Mouse (Mus musculus) 416B (cell line): Measurements from ENCODE around the gene Ndufs5.
A peak's percentile ranks its signal among the peaks of the same experiment; 100 is the strongest.

Experiments
- DNase-seq: peaks from one replicate; pipeline ENCODE4 v3.0.0; 2011; ENCODE audit warnings: low read depth

Ndufs5 gene

DNA sequence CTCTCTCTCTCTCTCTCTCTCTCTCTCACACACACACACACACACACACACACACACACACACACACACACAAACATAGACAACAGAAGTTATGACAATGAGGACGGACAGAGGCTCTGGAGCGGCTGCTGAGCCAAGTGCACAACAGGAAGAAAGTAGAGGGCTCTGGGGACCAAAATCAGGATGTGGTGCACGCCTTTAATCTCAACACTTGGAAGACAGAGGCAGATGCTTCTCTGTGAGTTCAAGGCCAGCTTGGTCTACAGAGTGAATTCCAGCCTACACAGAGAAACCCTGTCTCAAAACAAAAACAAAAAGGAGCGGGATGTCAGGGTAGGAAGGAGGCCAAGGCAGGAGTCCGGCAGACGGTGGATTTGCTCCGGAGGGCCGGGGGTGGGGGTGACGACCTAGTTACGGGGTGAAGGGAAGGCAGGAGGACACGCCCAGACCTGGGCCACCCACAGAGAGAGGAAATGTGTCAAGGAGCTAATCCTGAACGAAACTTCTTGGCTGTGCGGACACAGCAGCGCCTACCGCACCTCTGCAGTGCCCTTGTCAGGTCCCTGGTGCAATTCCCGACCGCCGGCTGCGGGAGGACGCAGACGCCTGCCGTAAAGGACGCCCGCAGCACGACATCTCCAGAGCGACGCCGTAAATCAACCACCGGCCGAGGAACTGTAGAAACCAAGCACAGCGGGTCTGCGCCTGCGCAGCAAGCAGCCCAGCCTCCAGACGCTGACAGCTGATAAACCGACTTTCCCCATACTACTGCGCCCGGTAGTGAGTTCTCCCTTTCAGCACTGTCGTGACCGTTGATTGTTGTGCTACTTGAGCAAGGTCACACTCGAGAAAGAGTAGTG is at the start of gene Ndufs5:
Gene Ndufs5, minus strand, starts transcription at position 629 of the 860 bp plus-strand sequence.
- DNase-seq, result peak; percentile 98

GRCm38 (mm10) chr4:123765071-123765470 is 47.1 kb upstream of the Ndufs5 start:
- no peak for DNase-seq

DNA sequence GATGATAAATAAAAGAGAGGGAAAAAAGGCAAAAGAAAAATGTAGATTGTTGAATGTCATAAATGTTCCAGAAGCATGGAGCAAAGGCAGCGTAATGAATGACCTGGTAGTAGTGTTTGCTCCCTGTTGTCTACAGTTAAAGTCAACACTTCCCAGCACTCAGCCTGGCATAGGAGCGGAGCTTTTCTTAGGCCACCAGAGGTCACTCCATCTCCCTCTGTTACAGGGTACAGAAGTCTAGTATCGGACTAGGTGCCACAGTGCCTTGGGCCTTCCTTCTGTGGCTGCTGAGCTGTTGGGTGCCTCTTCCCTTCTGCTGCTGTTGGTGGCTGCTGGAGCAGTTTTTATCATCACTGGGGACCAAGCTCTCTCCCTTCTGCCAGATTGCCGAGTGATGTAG is 40.3 kb upstream of the Ndufs5 start:
- peak; percentile 46 for DNase-seq

- peak; percentile 74 for DNase-seq
Observed at GRCm38 (mm10) chr4:123750707-123751312, 32.8 kb upstream of the Ndufs5 start.

DNA sequence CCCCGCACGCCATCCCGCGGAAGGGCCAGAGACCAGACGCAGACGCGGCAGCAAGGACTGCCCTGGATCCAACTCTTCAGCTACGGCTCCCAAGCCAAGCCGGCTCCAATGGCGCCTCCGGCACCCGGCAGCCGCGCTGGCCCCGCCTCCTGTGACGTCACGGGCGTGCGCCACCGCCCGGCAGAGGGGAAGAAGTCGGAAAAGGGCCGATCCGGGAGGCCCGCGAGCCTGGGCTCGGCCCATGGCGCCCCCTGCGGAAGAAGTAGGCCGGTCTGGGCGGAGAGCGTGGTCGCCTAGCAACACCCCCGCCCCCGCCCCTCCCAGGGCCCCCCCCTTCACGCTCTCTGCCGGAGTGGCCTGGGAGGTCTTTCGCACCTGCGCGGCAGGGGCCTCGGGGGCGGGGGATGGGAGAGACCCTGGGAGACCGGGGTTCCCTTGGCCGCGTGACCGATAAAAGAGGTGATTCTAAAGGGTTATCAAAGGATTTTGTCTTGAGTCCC is 32.2 kb upstream of the Ndufs5 start, which contains the start of gene Akirin1:
Gene Akirin1, minus strand, starts transcription at position 194 of the 500 bp plus-strand sequence.
- DNase-seq, result peak; percentile 94

- DNase-seq, result no peak
Observed at GRCm38 (mm10) chr4:123749484-123750130, 31.6 kb upstream of the Ndufs5 start.

- DNase-seq, result peak; percentile 42
Observed at GRCm38 (mm10) chr4:123748726-123749415, 30.9 kb upstream of the Ndufs5 start.

- DNase-seq, result no peak
Observed at GRCm38 (mm10) chr4:123745221-123745775, 27.3 kb upstream of the Ndufs5 start.

GRCm38 (mm10) chr4:123742891-123743290 is 24.9 kb upstream of the Ndufs5 start:
- DNase-seq, result peak; percentile 78

DNA sequence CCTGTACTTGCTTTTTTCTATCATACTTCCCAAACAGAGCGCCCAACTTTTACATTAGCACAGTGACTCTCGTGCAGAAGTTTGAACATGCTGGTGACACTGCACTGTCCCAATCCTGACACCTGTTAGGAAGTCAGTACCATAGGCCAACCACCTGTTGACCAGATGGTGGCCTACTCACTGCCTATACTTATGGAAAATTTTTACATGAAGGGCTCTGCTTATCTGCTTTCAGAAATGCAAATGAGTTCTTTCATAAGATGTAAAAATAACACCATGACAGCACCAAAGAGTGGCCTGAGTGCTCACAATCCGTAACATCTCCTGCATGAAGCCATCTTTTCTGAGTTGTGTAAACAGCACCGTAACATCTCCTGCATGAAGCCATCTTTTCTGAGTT is 20.7 kb upstream of the Ndufs5 start:
- DNase-seq, result no peak

DNA sequence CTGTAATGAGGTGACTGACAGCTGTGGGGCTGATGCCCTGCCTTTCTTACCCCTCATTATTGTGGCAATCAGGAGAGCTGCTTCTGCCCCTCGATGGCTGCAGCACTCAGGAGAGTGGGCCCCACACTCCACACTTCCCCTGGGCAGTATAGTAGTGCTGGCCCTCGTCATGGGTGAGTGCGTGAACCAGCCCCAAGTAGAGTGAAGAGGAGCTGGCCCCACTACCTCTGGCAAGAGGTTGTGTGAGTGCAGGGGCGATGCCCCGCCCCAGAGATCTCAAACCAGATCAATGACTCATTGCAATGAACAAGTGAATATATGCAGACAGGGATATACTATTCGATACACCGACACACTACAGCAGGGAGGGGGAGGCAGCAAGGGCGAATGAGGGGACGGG is 15.5 kb upstream of the Ndufs5 start:
- DNase-seq, result no peak

DNA sequence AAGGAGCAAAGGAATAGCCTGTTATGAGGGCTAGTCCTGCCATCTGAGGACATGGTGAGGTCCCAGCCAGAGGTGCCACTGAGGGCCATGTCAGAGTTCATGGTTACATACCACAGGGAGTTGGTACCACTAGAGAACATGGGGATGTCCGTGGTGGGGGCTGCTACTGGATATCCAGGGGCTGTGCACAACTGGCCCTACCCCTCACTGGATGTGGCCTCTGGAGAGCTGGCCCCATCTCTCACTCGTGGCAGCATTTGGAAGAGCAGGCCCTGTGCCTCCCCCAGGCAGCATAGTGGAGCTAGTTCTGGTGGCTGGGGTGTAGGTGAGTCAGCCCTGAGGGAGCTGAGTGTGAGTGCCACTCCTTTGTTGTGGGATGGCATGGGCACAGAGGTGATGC is 14.9 kb upstream of the Ndufs5 start:
- DNase-seq, result no peak

DNA sequence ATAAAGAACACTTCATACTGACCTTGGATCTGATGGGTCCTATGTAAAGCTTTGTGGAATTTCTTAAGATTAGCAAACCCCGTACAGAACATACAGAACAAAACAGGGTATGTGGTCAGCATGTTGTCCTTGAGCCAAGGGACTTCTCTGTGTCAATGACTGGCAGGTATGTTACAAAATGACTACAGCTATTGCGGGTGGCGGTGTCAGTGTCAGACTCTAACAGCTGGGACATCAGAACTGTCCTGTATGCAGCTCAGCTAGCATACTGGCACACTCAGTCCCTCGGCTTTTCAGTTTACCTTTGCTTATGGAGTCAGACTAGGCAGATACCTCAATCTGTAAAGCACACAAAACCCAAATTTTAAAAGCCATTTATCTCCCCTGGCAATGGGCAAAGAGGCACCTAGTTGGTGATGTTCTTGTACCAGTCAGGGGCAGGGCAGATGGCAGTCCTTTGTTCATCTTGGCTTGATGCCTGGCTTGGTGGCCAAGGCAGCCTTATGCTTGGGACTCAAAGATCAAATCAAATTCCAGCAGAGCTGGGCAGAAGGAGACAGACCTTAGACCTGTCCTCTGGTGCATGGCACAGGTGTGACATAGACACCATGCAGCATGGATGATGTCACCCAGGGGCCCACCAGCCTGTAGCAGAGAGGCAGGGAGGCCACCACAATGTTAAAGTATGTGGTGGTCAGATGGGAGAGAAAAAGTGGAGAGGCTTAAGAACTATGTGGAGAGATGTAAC is 14.3 kb upstream of the Ndufs5 start:
- DNase-seq, result peak; percentile 24

- no peak for DNase-seq
Observed at GRCm38 (mm10) chr4:123721761-123722160, 3.8 kb upstream of the Ndufs5 start.

DNA sequence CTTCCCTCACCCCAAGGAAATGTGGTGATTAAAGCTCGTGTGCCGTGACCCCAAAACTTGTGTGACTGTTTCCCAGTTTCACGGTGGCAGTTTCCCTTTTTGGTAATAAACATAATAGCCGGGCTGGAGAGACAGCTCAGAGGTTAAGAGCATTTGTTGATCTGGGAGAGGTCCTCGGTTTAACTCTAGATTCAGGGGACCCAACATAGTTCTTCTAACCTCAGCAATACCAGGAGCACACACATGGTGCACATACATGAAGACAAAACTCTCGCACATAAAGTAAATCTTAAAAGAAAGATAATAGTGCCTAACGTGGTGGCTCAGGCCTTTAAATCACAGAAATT is 405 bp upstream of the Ndufs5 start:
- no peak for DNase-seq

- no peak for DNase-seq
Observed at GRCm38 (mm10) chr4:123712431-123712830, 5.6 kb downstream of the Ndufs5 start.

GRCm38 (mm10) chr4:123707340-123707739 is 10.7 kb downstream of the Ndufs5 start:
- peak; percentile 13 for DNase-seq

DNA sequence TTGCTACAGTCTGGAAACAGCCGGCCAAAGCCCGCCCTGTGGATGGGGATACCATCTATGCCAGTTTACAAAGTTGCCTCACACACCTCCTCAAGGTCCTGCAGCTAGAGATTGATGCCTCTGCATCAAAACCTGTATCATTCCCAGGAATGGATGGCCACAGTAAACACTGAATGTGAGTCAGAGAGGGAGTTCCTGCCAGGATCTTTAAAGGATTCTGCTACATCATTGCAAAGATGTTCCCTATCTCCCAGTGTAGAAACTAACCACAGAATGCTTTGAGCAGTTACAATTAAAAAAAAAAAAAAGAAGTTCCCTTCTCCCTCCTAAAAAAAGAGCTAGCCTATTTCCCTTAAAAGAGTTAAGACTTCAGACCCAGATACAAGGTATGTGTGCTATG is 12.7 kb downstream of the Ndufs5 start:
- no peak for DNase-seq

GRCm38 (mm10) chr4:123693384-123693783 is 24.6 kb downstream of the Ndufs5 start:
- DNase-seq, result no peak

- DNase-seq, result no peak
Observed at GRCm38 (mm10) chr4:123692071-123692470, 25.9 kb downstream of the Ndufs5 start.

GRCm38 (mm10) chr4:123690311-123690710 is 27.7 kb downstream of the Ndufs5 start:
- no peak for DNase-seq
